Mouse (Mus musculus) erythroblast, adult 5-6 weeks (primary cell): ENCODE data around the gene Calhm2. TPM values are rescaled to one million over a fixed set of nuclear protein-coding genes. Genes with fewer than 3 reads are reported as not detected.

Experiments
- ATAC-seq: replicated peaks from 2 replicates; pipeline ENCODE4 v1.8.0; 2016; ENCODE audit warnings: moderate number of reproducible peaks, mild to moderate bottlenecking, moderate TSS enrichment, inconsistent platforms; ENCODE audit not compliant: poor library complexity, low FRiP score, severe bottlenecking
- total RNA-seq, 2 experiments: library from RNA; stranded (forward) in 1 of 2; stranded (reverse) in 1 of 2; fragments of 150-400 nt in 1 of 2; fragments of 200-764, 138-1000 nt in 1 of 2; gene quantifications; 2 replicates each; pipeline versions ENCODE4 v1.2.3 to v1.2.4; 2015 to 2017; ENCODE audit warnings: low replicate concordance in 2 of 2

The Calhm2 gene
- total RNA-seq, 2 experiments from 2014 or later: 3.5 to 4.0 TPM

GRCm38 (mm10) chr19:47090550-47091156, 47.4 kb downstream of the Calhm2 start, which contains the start of the genes Usmg5 and Pdcd11:
TSS of gene Usmg5 (minus strand) at chr19:47090647.
TSS of gene Pdcd11 (plus strand) at chr19:47090768.
- peak; percentile 98 for ATAC-seq

GRCm38 (mm10) chr19:47089718-47090525, 48.2 kb downstream of the Calhm2 start:
- ATAC-seq: peak; percentile 69

GRCm38 (mm10) chr19:47088226-47088625, 49.9 kb downstream of the Calhm2 start:
- no peak for ATAC-seq

- ATAC-seq: peak; percentile 94
Measured at GRCm38 (mm10) chr19:47067924-47068611, 70.0 kb downstream of the Calhm2 start.

GRCm38 (mm10) chr19:47067096-47067882, 70.8 kb downstream of the Calhm2 start, which contains the start of gene Taf5:
TSS of gene Taf5 (plus strand) at chr19:47067746.
- ATAC-seq: peak; percentile 86

- ATAC-seq: no peak
Measured at GRCm38 (mm10) chr19:47065860-47066259, 72.2 kb downstream of the Calhm2 start.

GRCm38 (mm10) chr19:47057684-47058083, 80.4 kb downstream of the Calhm2 start:
- no peak for ATAC-seq

Other genes with a start within 250 kb of the Calhm2 start
- gene Ina, start 123.6 kb downstream of the Calhm2 start, total RNA-seq (2015; ENCODE audit: low replicate concordance): not detected in 2 replicates
- gene Ina, start 123.6 kb downstream of the Calhm2 start, total RNA-seq (2017; ENCODE audit: low replicate concordance): not detected in 2 replicates
- gene Nt5c2, start 123.1 kb downstream of the Calhm2 start, total RNA-seq (2015; ENCODE audit: low replicate concordance): 20.2 and 22.4 TPM in 2 replicates
- gene Nt5c2, start 123.1 kb downstream of the Calhm2 start, total RNA-seq (2017; ENCODE audit: low replicate concordance): 20.9 and 22.4 TPM in 2 replicates
- 6.1 and 9.2 TPM in 2 replicates for gene Pcgf6, start 87.4 kb downstream of the Calhm2 start, total RNA-seq (2015; ENCODE audit: low replicate concordance)
- 1.9 and 2.5 TPM in 2 replicates for gene Pcgf6, start 87.4 kb downstream of the Calhm2 start, total RNA-seq (2017; ENCODE audit: low replicate concordance)
- 2.1 and 5.2 TPM in 2 replicates for gene Taf5, start 70.5 kb downstream of the Calhm2 start, total RNA-seq (2015; ENCODE audit: low replicate concordance)
- gene Taf5, start 70.5 kb downstream of the Calhm2 start, total RNA-seq (2017; ENCODE audit: low replicate concordance): 11.7 and 13.9 TPM in 2 replicates
- gene Usmg5, start 47.6 kb downstream of the Calhm2 start, total RNA-seq (2015; ENCODE audit: low replicate concordance): 199 and 243 TPM in 2 replicates
- 86.3 and 111 TPM in 2 replicates for gene Usmg5, start 47.6 kb downstream of the Calhm2 start, total RNA-seq (2017; ENCODE audit: low replicate concordance)
- gene Pdcd11, start 47.5 kb downstream of the Calhm2 start, total RNA-seq (2015; ENCODE audit: low replicate concordance): 2.9 and 3.1 TPM in 2 replicates
- 3.2 and 3.9 TPM in 2 replicates for gene Pdcd11, start 47.5 kb downstream of the Calhm2 start, total RNA-seq (2017; ENCODE audit: low replicate concordance)
- gene Calhm1, start 6.0 kb upstream of the Calhm2 start, total RNA-seq (2015; ENCODE audit: low replicate concordance): not detected in 2 replicates
- not detected in 2 replicates for gene Calhm1, start 6.0 kb upstream of the Calhm2 start, total RNA-seq (2017; ENCODE audit: low replicate concordance)
- not detected in 2 replicates for gene Calhm3, start 19.5 kb upstream of the Calhm2 start, total RNA-seq (2015; ENCODE audit: low replicate concordance)
- not detected in 2 replicates for gene Calhm3, start 19.5 kb upstream of the Calhm2 start, total RNA-seq (2017; ENCODE audit: low replicate concordance)
- gene Neurl1a, start 40.5 kb upstream of the Calhm2 start, total RNA-seq (2015; ENCODE audit: low replicate concordance): not detected in 2 replicates
- not detected in 2 replicates for gene Neurl1a, start 40.5 kb upstream of the Calhm2 start, total RNA-seq (2017; ENCODE audit: low replicate concordance)